Mouse (Mus musculus) bone marrow, adult 2 months (tissue): ENCODE results near the gene Ing5. TPM values are rescaled to one million over a fixed set of nuclear protein-coding genes. Genes with fewer than 3 reads are reported as not detected.
"Not testable (repeated sequence)": the region's sequence is repeated elsewhere in the genome, so short reads cannot be mapped to it uniquely, and the experiment has no call there.

Experiments
- H3K27ac ChIP-seq: fragments of 200-500 bp; 2 replicates; pipeline ENCODE4 v1.5.1; 2012; ENCODE audit warnings: low read depth, mild to moderate bottlenecking, control low read depth, inconsistent platforms, low read length; ENCODE audit not compliant: control insufficient read depth, poor library complexity, insufficient read depth
- H3K4me1 ChIP-seq: fragments of 200-500 bp; 2 replicates; pipeline ENCODE4 v1.6.1; 2011; ENCODE audit warnings: low read length; ENCODE audit not compliant: control insufficient read depth, insufficient read depth
- H3K4me3 ChIP-seq: fragments of 200-500 bp; replicated peaks from 2 replicates; pipeline ENCODE3; 2011; ENCODE audit warnings: mild to moderate bottlenecking, low read depth, low read length, control low read depth; ENCODE audit not compliant: control insufficient read depth
- CTCF ChIP-seq: fragments of 200-500 bp; IDR thresholded peaks from 2 replicates; pipeline ENCODE4 v1.5.1; 2011; ENCODE audit warnings: low read length, control low read depth; ENCODE audit not compliant: control insufficient read depth, insufficient read depth
- POLR2A ChIP-seq: fragments of 200-500 bp; IDR thresholded peaks from 2 replicates; pipeline ENCODE4 v1.6.1; 2011; ENCODE audit warnings: low read depth, mild to moderate bottlenecking, control low read depth, low read length, borderline replicate concordance; ENCODE audit not compliant: control insufficient read depth
- WGBS: fragments of 180-500 bp; shearing (Covaris S2); methylation state at CpG from one replicate; pipeline ENCODE4 v1.1.7; 2018; 5-methylcytosine and 5-hydroxymethylcytosine counted together
- polyA plus RNA-seq: library from polyadenylated mRNA; stranded (reverse); fragments of >200 nt; gene quantifications from 2 replicates; pipeline ENCODE4 v1.2.4, GENCODE M21; 2011; ENCODE audit warnings: low replicate concordance; ENCODE audit not compliant: missing spikeins, insufficient read depth, insufficient read length

Gene Ing5
- polyA plus RNA-seq, 1 experiment: 17.7 TPM

DNA sequence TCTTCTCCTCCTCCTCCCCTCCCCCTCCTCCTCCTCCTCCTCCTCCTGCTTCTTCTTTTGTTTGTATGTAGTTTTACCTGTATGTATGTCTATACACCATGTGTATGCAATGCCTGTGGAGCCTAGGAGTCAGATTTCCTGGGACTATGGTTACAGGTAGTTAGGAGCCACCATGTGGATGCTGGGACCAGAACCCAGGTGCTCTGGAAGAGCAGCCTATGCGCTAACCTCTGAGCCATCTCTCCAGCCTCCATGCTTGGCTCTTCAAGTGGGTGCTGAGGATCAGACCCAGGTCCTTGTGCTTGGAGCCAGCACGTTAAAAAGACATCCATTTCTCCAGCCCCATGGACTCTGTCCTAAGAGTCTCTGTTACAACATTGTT is 32.8 kb downstream of the Ing5 start:
- WGBS: 82% methylated on average over 2 of the region's 2 CpGs
- H3K4me1 ChIP-seq: no peaks in the 10 kb centered on the region
- TF ChIP-seq POLR2A (no peak), CTCF (no peak)
- no peak overlapping the region for H3K27ac ChIP-seq
- no peak overlapping the region for H3K4me3 ChIP-seq

- no peak overlapping the region for H3K4me3 ChIP-seq
- no peak overlapping the region for H3K27ac ChIP-seq
- WGBS: 92% methylated on average over 8 of the region's 8 CpGs
- no peak for TF ChIP-seq CTCF
- no peak for TF ChIP-seq POLR2A
- no peaks in the 10 kb centered on the region for H3K4me1 ChIP-seq
Observed at GRCm38 (mm10) chr1:93837335-93837734, 33.6 kb downstream of the Ing5 start.

DNA sequence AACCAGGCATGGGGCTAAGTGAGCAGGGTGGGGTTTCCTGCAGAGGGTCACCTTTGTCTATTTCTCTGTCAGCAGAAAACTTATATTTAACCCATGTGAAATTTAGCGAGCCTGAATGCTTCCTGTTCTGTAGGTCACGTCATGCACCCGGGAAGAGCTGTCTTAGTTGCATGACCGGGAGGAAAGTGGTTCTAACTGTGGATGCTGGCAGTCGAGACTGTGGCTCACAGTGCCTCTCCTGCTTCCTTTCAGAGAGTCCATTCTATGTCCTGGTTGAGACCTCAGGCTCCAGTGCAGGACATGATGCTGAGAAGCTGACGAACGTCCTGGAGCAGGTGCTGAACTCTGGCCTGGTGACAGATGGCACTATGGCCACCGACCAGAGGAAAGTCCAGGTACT is 34.8 kb downstream of the Ing5 start:
- not testable (repeated sequence) for H3K27ac ChIP-seq, H3K4me1 ChIP-seq, H3K4me3 ChIP-seq
- 89% methylated on average over 8 of the region's 8 CpGs for WGBS

GRCm38 (mm10) chr1:93845766-93846366 is 42.1 kb downstream of the Ing5 start:
- H3K4me1 ChIP-seq, H3K4me3 ChIP-seq, H3K27ac ChIP-seq: not testable (repeated sequence)
- 79% methylated on average over 3 of the region's 3 CpGs for WGBS

DNA sequence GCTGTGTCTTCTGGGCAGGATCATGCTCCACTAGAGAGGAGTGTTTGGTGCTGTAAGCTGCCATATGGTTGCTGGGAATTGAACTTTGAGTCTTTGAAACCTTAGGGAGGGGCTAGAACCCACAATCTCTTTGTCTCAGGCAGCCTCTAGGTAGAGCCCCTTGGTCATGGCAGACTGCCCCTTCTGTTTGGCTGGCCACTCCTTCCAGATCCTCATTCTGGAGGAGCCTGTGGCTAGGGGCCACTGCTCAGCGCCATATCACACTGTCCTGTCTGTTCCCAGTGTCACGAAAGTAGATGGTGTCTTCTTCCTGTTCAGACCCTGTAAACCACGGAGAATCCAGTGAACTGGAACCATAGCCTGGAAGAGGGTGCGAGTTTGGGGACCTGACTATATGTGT is 52.0 kb downstream of the Ing5 start:
- not testable (repeated sequence) for H3K4me1 ChIP-seq, H3K27ac ChIP-seq, H3K4me3 ChIP-seq
- 62% methylated on average over 4 of the region's 4 CpGs for WGBS

DNA sequence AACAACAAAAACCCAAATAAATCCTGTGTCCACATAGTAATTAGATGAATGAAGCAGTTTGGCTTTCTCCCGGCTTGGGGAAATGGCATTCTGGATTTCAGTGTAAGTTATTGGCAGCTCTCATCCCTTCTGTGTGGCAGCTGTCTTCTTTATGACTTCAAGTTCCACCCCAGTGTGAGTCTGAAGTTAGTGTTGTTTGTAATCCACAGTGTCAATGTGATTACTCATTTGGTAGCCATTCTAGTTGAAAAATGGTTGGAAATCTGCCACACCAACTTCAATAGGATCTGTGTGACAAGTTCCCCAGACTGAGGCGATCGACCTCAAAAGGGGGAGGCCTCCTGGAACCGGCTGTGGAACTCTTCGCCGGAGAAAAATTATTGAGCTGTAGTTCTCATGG is 53.6 kb downstream of the Ing5 start:
- TF ChIP-seq CTCF: no peak
- TF ChIP-seq POLR2A: no peak
- Histone ChIP-seq H3K27ac (no peak overlapping the region), H3K4me1 (no peaks in the 10 kb centered on the region; the same call in 1 of the 2 replicates), H3K4me3 (no peak overlapping the region)
- 85% methylated on average over 6 of the region's 6 CpGs for WGBS

GRCm38 (mm10) chr1:93857991-93858390 is 54.2 kb downstream of the Ing5 start:
- 74% methylated on average over 3 of the region's 3 CpGs for WGBS
- Histone ChIP-seq H3K4me3 (no peak overlapping the region), H3K27ac (no peak overlapping the region), H3K4me1 (no peaks in the 10 kb centered on the region; the same call in 1 of the 2 replicates)
- TF ChIP-seq CTCF: no peak
- TF ChIP-seq POLR2A: no peak

DNA sequence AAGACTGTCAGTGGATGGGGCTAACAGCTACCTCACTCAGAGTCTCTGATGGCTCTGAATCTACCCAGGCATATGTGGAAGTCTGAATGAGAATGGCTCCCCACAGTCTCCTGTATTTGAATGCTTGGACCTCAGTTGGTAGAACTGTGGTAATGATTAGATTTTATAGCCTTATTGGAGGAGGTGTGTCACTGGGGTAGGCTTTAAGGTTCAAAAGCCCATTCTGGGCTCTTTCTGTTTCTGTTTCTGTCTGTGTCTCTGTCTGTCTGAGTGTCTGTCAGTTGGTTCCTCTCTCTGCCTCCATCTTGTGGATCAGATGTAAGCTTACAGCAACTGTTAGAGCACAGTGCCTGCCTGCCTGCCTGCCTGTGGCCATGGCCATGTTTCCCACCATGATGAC is 55.9 kb downstream of the Ing5 start:
- no peak overlapping the region for H3K4me3 ChIP-seq
- no peaks in the 10 kb centered on the region; the same call in 1 of the 2 replicates for H3K4me1 ChIP-seq
- no peak for TF ChIP-seq CTCF
- TF ChIP-seq POLR2A: no peak
- H3K27ac ChIP-seq: no peak overlapping the region

- not testable (repeated sequence) for H3K27ac ChIP-seq, H3K4me1 ChIP-seq, H3K4me3 ChIP-seq
- WGBS: 67% methylated on average over 2 of the region's 2 CpGs
Observed at GRCm38 (mm10) chr1:93861048-93861447, 57.3 kb downstream of the Ing5 start, which contains the start of gene Gal3st2. TSS of gene Gal3st2 (plus strand) at chr1:93861306.

Other genes starting within 250 kb of the Ing5 start
- gene Stk25, start 145.3 kb upstream of the Ing5 start, polyA plus RNA-seq: 40.0 and 71.0 TPM in 2 replicates
- gene Bok, start 118.3 kb upstream of the Ing5 start, polyA plus RNA-seq: 1.3 and 3.1 TPM in 2 replicates
- 42.7 and 56.8 TPM in 2 replicates for gene Atg4b, start 52.5 kb upstream of the Ing5 start, polyA plus RNA-seq
- 4.2 and 13.0 TPM in 2 replicates for gene Thap4, start 49.1 kb upstream of the Ing5 start, polyA plus RNA-seq
- gene Dtymk, start 2.0 kb upstream of the Ing5 start, polyA plus RNA-seq: 122 and 128 TPM in 2 replicates
- gene D2hgdh, start 20.9 kb downstream of the Ing5 start, polyA plus RNA-seq: 8.8 and 23.7 TPM in 2 replicates
- not detected in 2 replicates for gene Gal3st2, start 57.3 kb downstream of the Ing5 start, polyA plus RNA-seq
- gene Gal3st2b, start 114.3 kb downstream of the Ing5 start, polyA plus RNA-seq: not detected in 2 replicates
- 0.11 and 0.15 TPM in 2 replicates for gene Gal3st2c, start 186.5 kb downstream of the Ing5 start, polyA plus RNA-seq
- not detected in 2 replicates for gene Neu4, start 216.5 kb downstream of the Ing5 start, polyA plus RNA-seq
- not detected in 2 replicates for gene Pdcd1, start 248.6 kb downstream of the Ing5 start, polyA plus RNA-seq